Mouse (Mus musculus) CH12.LX (cell line): ENCODE data around the gene Mrpl38. TPM values are rescaled to one million over a fixed set of nuclear protein-coding genes. Genes with fewer than 3 reads are reported as not detected.

ENCODE experiments used
- DNase-seq: peaks from one replicate; pipeline ENCODE4 v3.0.0-alpha.2; 2013; ENCODE audit errors: extremely low read depth
- H3K27ac ChIP-seq: 2 replicates; pipeline ENCODE4 v1.5.1; 2012; ENCODE audit warnings: low read depth, mild to moderate bottlenecking, control low read depth, moderate library complexity; ENCODE audit not compliant: insufficient read depth
- H3K27me3 ChIP-seq: replicated peaks from 2 replicates; pipeline ENCODE3; 2012; ENCODE audit warnings: inconsistent platforms
- H3K36me3 ChIP-seq, 2 experiments: replicated peaks in 1 of 2; 2 replicates each; pipeline versions ENCODE3 to v1.6.1; 2012; ENCODE audit warnings: inconsistent platforms in 1 of 2, low read length in 1 of 2, mild to moderate bottlenecking in 1 of 2, mixed read lengths in 1 of 2, moderate library complexity in 1 of 2; ENCODE audit not compliant: control insufficient read depth in 1 of 2, insufficient read depth in 1 of 2
- H3K4me1 ChIP-seq, 2 experiments: 2 replicates each; pipeline ENCODE4 v1.6.1; 2012; ENCODE audit warnings: inconsistent platforms in 1 of 2, moderate library complexity in 1 of 2; ENCODE audit not compliant: insufficient read depth in 2 of 2, control insufficient read depth in 1 of 2
- H3K4me2 ChIP-seq: 2 replicates; pipeline ENCODE4 v1.6.1; 2012; ENCODE audit warnings: low read depth, mild to moderate bottlenecking, control low read depth; ENCODE audit not compliant: poor library complexity, insufficient read depth, severe bottlenecking
- H3K4me3 ChIP-seq, 3 experiments: fragments of 150-350 bp in 1 of 3; sonication (generic) in 1 of 3; replicated peaks in 1 of 3; 2 replicates each; pipeline versions ENCODE3 to v1.5.1; 2011 to 2012; ENCODE audit warnings: low read depth in 2 of 3, low read length in 2 of 3, mild to moderate bottlenecking in 2 of 3, moderate library complexity in 2 of 3, control low read depth in 1 of 3, improper control_type of control experiment in 1 of 3, inconsistent platforms in 1 of 3, mixed read lengths in 1 of 3; ENCODE audit not compliant: poor library complexity in 1 of 3
- H3K79me2 ChIP-seq: replicated peaks from 2 replicates; pipeline ENCODE4 v1.6.1; 2012; ENCODE audit warnings: mild to moderate bottlenecking, moderate library complexity; ENCODE audit not compliant: control insufficient read depth, poor library complexity, insufficient read depth, severe bottlenecking; ENCODE audit errors: extremely low read depth
- H3K9ac ChIP-seq: 2 replicates; pipeline ENCODE4 v1.6.1; 2012; ENCODE audit warnings: low read depth, mild to moderate bottlenecking, control low read depth, moderate library complexity; ENCODE audit not compliant: insufficient read depth
- H3K9me3 ChIP-seq: replicated peaks from 2 replicates; pipeline ENCODE3; 2012; ENCODE audit warnings: low read length, inconsistent platforms, mixed read lengths
- BHLHE40 ChIP-seq: IDR thresholded peaks from 2 replicates; pipeline ENCODE4 v1.6.1; 2011; ENCODE audit warnings: mild to moderate bottlenecking, low read depth, low read length, improper control_type of control experiment
- CHD2 ChIP-seq: IDR thresholded peaks from 2 replicates; pipeline ENCODE4 v1.6.1; 2011; ENCODE audit warnings: low read length, improper control_type of control experiment
- ETS1 ChIP-seq: conservative IDR thresholded peaks from 2 replicates; pipeline ENCODE4 v1.6.1; 2012; ENCODE audit warnings: low read depth, mild to moderate bottlenecking, inconsistent platforms, low read length, improper control_type of control experiment, moderate library complexity
- IRF4 ChIP-seq: IDR thresholded peaks from 2 replicates; pipeline ENCODE4 v1.6.1; 2014; ENCODE audit warnings: low read depth, mild to moderate bottlenecking, inconsistent platforms, low read length, improper control_type of control experiment
- JUND ChIP-seq: conservative IDR thresholded peaks from 2 replicates; pipeline ENCODE4 v1.6.1; 2011; ENCODE audit warnings: low read depth, low read length, improper control_type of control experiment
- MAFK ChIP-seq: IDR thresholded peaks from 2 replicates; pipeline ENCODE4 v1.6.1; 2011; ENCODE audit warnings: low read length, improper control_type of control experiment; ENCODE audit not compliant: insufficient replicate concordance
- MAZ ChIP-seq: IDR thresholded peaks from 2 replicates; pipeline ENCODE4 v1.6.1; 2012; ENCODE audit warnings: low read depth, mild to moderate bottlenecking, inconsistent platforms, low read length, improper control_type of control experiment, moderate library complexity
- POLR2A ChIP-seq: IDR thresholded peaks from 2 replicates; pipeline ENCODE4 v1.6.1; 2011; ENCODE audit warnings: low read depth, mild to moderate bottlenecking, improper control_type of control experiment, low read length
- SMC3 ChIP-seq: IDR thresholded peaks from 2 replicates; pipeline ENCODE4 v1.6.1; 2011; ENCODE audit warnings: low read depth, low read length, improper control_type of control experiment
- TBP ChIP-seq: conservative IDR thresholded peaks from 2 replicates; pipeline ENCODE4 v1.6.1; 2011; ENCODE audit warnings: low read depth, low read length, improper control_type of control experiment
- USF1 ChIP-seq: IDR thresholded peaks from 2 replicates; pipeline ENCODE4 v1.6.1; 2014; ENCODE audit warnings: low read depth, mild to moderate bottlenecking, inconsistent platforms, low read length, improper control_type of control experiment
- USF2 ChIP-seq: conservative IDR thresholded peaks from 2 replicates; pipeline ENCODE4 v1.6.1; 2011; ENCODE audit warnings: low read depth, low read length, improper control_type of control experiment
- ZC3H11A ChIP-seq: IDR thresholded peaks from 2 replicates; pipeline ENCODE4 v1.6.1; 2012; ENCODE audit warnings: low read depth, mild to moderate bottlenecking, inconsistent platforms, low read length, improper control_type of control experiment
- ZKSCAN1 ChIP-seq: IDR thresholded peaks from 2 replicates; pipeline ENCODE4 v1.6.1; 2012; ENCODE audit warnings: low read depth, inconsistent platforms, low read length, improper control_type of control experiment, borderline replicate concordance
- ZMIZ1 ChIP-seq: IDR thresholded peaks from 2 replicates; pipeline ENCODE4 v1.6.1; 2012; ENCODE audit warnings: low read depth, mild to moderate bottlenecking, inconsistent platforms, low read length, improper control_type of control experiment
- ZNF384 ChIP-seq: IDR thresholded peaks from 2 replicates; pipeline ENCODE4 v1.6.1; 2012; ENCODE audit warnings: low read depth, low read length, improper control_type of control experiment, inconsistent platforms
- dilution Hi-C: fragments of 300-500 bp; cut with MboI; formaldehyde crosslinking; loops from 2 replicates; pipeline ENCODE4 v1.14.3; 2020; ENCODE audit warnings: low sequenced_read_pairs; ENCODE audit not compliant: extremely low pct_unique_long_range_greater_than_20kb, extremely low pct_ligation_motif_present
- in situ Hi-C: fragments of 300-500 bp; cut with MboI; formaldehyde crosslinking; loops from 3 replicates; pipeline ENCODE4 v1.14.3; 2019; ENCODE audit warnings: low sequenced_read_pairs, low pct_ligation_motif_present, low pct_unique_long_range_greater_than_20kb, mixed read lengths
- polyA plus RNA-seq: library from polyadenylated mRNA; unstranded; fragments of >175 nt; gene quantifications from 2 replicates; pipeline ENCODE4 v1.2.1, GENCODE M21; 2012; ENCODE audit warnings: low read depth; ENCODE audit not compliant: insufficient read length
- total RNA-seq, 2 experiments: library from RNA; depleted of rRNA; stranded (reverse); fragments of 300-350 nt in 1 of 2; fragments of >200 nt in 1 of 2; gene quantifications; 2 replicates each; pipeline ENCODE4 v1.2.3; 2012 to 2014

Gene Mrpl38
- total and polyA plus RNA-seq, 3 experiments = 109 to 188 (median 157) TPM

DNA sequence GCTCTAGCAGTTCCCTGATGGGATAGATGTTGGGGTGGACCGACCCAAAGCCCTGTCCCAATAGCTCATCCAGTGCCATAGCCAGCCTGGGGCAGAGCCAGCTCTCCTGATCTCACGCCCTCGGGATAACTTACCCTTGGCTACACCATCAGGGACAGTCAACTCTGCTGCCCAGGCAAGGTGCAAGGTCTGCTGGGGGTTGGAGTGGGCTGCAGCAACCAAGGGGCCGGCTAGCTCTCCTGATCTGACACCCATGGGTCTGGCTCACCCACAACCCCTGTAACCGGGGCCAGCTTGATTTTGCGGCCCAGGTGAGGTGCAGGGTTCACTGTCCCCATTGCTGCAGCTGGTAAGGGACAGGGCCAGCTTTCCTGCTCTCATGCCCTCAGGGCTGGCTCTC lies 47.1 kb downstream of the Mrpl38 start:
- no peaks in the 10 kb centered on the region for H3K36me3 ChIP-seq
- no peaks in the 10 kb centered on the region for H3K27me3 ChIP-seq
- H3K9me3 ChIP-seq = peaks cover 2% of the 10 kb centered on the region
- in situ Hi-C loops (no loop called here), dilution Hi-C loops (no loop called here)
- no peak overlapping the region for H3K4me3 ChIP-seq
- DNase-seq = no peak
- TF ChIP-seq ZKSCAN1 (no peak), MAFK (no peak), ZC3H11A (no peak), ZNF384 (no peak), BHLHE40 (no peak), IRF4 (no peak), TBP (no peak), CHD2 (no peak), POLR2A (no peak), SMC3 (no peak), ETS1 (no peak)
- H3K79me2 ChIP-seq = no peaks in the 10 kb centered on the region
- H3K4me1 ChIP-seq = peaks cover 0 to 12% of the 10 kb centered on the region in 2 experiments; a peak in 2 of 4 replicates
- no peak overlapping the region for H3K9ac ChIP-seq
- H3K4me2 ChIP-seq = no peak overlapping the region
- H3K27ac ChIP-seq = no peak overlapping the region

DNA sequence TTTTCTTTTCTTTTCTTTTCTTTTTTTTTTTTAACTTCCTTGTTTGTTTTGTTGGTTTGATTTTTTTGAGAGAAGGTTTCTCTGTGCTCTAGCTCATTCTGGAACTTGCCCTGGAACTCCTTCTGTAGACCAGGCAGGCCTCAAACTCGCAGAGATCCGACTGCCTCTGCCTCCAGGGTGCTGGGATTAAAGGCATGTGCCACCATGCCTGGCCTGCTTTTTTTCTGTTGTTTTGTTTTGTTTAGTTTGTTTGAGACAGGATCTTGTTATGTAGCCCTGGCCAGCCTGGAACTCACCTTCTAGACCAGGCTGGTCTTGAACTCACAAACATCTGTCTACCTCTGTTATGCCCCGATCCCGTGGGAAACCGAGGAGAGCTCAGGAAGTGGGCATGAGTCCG lies 49.1 kb downstream of the Mrpl38 start:
- no peak for DNase-seq
- no peak for TF ChIP-seq ZMIZ1
- no peak for TF ChIP-seq ZC3H11A
- no peak for TF ChIP-seq ZNF384
- no peak for TF ChIP-seq USF2
- TF ChIP-seq IRF4 = no peak
- TF ChIP-seq CHD2 = no peak
- TF ChIP-seq BHLHE40 = no peak
- TF ChIP-seq JUND = no peak
- TF ChIP-seq USF1 = no peak
- TF ChIP-seq MAZ = no peak
- TF ChIP-seq, all 38 proteins: peak for 0
- Histone ChIP-seq H3K27me3 (no peaks in the 10 kb centered on the region), H3K79me2 (peaks cover 16% of the 10 kb centered on the region), H3K4me2 (no peak overlapping the region), H3K4me1 (peaks cover 3 to 29% of the 10 kb centered on the region in 2 experiments), H3K27ac (no peak overlapping the region), H3K4me3 (no peak overlapping the region), H3K9me3 (no peaks in the 10 kb centered on the region), H3K36me3 (peaks cover 0 to 12% of the 10 kb centered on the region in 2 experiments), H3K9ac (no peak overlapping the region)
- in situ Hi-C loops = loop anchor here (5.0 kb wide), 1 partner anchor 43 kb away; the partner anchor contains the start of gene Trim65
- dilution Hi-C loops = no loop called here
